Mouse (Mus musculus) ovary, postnatal 14 days (tissue): ENCODE data around the gene Ttc28.
A peak's percentile ranks its signal among the peaks of the same experiment; 100 is the strongest.

Experiments
- DNase-seq: peaks from one replicate; pipeline ENCODE4 v3.0.0; 2022; ENCODE audit warnings: low spot score

Gene Ttc28

GRCm38 (mm10) chr5:111284420-111285175 lies 405.0 kb downstream of the Ttc28 start:
- DNase-seq: no peak

GRCm38 (mm10) chr5:111287571-111287970 lies 408.0 kb downstream of the Ttc28 start:
- DNase-seq: no peak

GRCm38 (mm10) chr5:111288486-111288885 lies 408.9 kb downstream of the Ttc28 start:
- no peak for DNase-seq

GRCm38 (mm10) chr5:111290071-111290470 lies 410.5 kb downstream of the Ttc28 start:
- DNase-seq: no peak

DNA sequence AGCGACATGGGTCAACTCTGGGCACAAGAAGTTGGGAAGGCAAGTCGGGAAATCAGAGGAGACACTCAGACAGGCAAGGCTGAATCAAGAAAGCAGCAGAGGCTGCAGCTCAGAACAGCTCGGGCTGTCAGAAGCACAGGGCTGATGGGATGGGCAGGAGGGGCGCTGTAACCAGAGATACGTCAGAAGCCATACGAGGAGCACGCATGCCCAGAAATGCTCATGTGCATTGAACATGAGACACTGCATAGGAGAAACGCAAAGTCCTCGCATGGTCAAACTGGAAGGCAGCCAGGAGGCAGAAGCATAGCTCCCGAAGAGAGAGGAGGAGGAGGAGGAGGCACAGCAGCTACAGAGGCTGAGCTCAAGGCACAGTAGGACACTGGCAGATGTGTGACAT lies 412.0 kb downstream of the Ttc28 start:
- DNase-seq: no peak

DNA sequence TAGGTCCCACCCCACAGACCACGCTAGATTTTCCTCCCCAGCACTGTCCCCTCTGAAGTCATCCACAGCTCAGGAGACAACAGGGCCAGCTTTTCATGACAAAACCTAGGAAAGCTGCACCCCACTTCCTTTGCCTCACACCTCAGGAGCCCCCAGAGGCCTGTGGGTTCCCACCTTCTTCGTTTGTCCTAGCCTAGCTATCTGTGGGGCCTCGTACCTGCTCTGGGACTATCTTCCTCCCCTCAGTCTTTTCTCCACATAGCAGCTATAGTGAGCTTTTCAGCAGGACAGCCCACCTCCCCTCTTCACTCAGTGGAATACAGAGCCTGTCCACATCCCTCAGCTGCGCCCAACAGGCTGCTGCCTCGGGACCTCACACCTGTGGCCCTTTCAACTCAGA lies 418.2 kb downstream of the Ttc28 start:
- no peak for DNase-seq

GRCm38 (mm10) chr5:111298706-111299105 lies 419.1 kb downstream of the Ttc28 start:
- no peak for DNase-seq

DNA sequence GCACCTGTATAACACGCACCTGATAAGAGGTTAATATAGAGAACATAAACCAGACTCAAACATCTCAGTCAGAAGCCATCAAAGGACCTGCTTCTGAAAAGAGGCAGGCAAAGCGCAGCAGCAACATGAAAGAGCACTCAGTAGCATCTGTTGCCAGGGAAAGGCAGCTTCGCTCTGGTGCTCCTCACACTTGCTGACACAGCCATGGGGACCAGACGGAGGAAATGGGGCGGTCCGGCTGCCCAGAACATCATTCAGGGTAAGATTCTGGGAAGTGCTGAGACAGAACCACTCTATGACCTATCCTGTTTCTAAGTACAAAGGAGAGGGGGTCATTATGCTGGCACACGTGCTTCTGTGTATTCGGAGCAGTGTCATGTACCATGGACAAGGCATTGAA lies 421.2 kb downstream of the Ttc28 start:
- DNase-seq: no peak

DNA sequence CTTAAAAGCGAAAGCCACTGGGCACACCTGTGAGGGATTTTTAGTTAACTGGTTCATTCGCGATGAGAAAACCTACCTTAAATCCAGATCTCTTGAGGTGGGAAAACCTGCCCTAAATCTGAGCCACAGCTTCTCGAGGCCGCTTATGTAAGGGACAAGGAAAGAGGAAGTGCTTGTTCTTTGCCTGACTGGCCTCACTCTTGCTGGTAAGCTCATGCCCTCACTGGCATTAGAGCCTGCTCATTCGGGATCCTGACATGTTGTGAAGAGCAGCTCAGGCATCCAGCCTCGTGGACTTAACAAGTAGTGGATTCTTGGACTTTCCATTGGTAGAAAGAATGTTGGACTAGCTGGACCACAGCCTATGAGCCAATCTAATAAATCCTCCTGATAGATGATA lies 422.1 kb downstream of the Ttc28 start:
- no peak for DNase-seq

- no peak for DNase-seq
These were observed 425.1 kb downstream of the Ttc28 start for GRCm38 (mm10) chr5:111304730-111305129.

- DNase-seq: no peak
These were observed 430.6 kb downstream of the Ttc28 start for GRCm38 (mm10) chr5:111310185-111310584.

- DNase-seq: no peak
These were observed 434.2 kb downstream of the Ttc28 start for GRCm38 (mm10) chr5:111313833-111314232.

DNA sequence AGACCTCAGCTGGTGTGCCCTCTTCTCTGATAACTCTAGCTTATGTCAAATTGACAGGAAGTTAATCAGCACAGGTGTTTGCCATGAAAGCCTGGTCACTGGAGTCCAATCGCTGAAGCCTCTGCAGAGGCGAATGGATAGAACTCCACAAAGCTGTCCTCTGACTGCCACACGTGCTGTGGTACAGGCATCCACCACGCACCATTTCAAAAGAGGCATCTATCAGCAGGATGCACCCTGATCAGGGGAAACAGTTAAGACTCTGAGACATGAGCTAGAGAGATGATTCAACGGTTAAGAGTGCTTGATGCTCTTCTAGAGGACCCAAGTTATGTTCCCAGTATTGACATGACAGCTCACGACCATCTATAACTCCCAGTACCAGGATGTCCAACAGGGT lies 435.5 kb downstream of the Ttc28 start:
- no peak for DNase-seq

DNA sequence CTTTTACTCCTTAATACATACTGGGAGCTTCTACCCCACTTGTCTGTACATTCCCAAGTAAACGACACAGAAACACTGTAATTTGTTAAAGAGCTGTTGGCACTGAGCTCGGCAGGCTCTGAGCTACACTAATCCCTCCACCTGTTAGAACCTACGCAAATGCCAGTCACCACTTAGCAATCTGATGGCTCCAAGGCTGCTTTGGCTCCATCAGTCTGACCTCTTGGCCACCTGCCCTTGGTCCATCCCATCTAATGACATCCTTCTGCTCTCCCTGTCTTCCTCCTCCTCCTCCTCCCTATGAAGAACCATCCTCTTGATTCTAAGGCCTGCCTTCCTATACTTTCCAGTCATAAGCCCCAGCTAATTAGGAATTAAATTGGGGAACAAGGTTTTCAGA lies 437.9 kb downstream of the Ttc28 start:
- DNase-seq: no peak

GRCm38 (mm10) chr5:111318946-111319345 lies 439.3 kb downstream of the Ttc28 start:
- DNase-seq: no peak

GRCm38 (mm10) chr5:111325813-111326212 lies 446.2 kb downstream of the Ttc28 start:
- no peak for DNase-seq

- no peak for DNase-seq
These were observed 447.8 kb downstream of the Ttc28 start for GRCm38 (mm10) chr5:111327420-111327819.

- no peak for DNase-seq
These were observed 450.3 kb downstream of the Ttc28 start for GRCm38 (mm10) chr5:111329782-111330416.

DNA sequence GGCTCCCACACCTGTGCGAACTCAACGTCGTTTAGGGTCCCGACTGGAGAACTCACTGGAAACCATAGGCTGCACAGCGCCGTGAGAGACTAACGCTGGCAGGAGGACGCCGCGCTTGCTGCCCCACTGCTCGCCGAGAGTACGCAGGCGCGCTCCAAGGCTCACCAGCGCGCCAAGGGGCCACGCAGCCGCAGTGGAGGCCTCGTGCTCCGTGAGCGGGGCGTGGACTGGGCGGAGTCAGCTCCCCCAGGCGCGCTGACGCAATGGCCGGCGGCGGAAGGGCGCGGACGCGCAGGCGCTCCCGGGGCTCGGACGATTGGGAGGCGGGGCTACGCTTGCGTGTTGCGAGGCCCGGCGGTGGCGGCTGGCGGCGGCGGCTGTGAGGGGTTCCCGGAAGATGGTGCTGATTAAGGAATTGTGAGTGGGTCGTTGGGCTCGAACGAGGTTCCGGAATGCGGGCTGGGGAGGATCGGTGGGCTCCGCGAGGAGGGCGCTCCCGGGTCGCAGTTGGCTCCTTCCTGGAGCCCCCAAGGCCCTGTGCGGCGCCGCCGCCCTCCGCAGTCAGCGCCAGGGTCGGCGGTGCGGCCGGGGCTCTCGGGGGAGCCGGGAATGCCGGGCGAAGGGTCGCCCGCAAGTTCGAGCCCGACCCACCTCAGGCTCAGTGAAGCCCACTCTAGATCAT lies 451.0 kb downstream of the Ttc28 start, which contains the start of gene Pitpnb:
TSS of gene Pitpnb (plus strand) at position 347 of the 682 bp plus-strand sequence.
- DNase-seq: peak; percentile 99

- no peak for DNase-seq
These were observed 451.5 kb downstream of the Ttc28 start for GRCm38 (mm10) chr5:111331099-111331435.

DNA sequence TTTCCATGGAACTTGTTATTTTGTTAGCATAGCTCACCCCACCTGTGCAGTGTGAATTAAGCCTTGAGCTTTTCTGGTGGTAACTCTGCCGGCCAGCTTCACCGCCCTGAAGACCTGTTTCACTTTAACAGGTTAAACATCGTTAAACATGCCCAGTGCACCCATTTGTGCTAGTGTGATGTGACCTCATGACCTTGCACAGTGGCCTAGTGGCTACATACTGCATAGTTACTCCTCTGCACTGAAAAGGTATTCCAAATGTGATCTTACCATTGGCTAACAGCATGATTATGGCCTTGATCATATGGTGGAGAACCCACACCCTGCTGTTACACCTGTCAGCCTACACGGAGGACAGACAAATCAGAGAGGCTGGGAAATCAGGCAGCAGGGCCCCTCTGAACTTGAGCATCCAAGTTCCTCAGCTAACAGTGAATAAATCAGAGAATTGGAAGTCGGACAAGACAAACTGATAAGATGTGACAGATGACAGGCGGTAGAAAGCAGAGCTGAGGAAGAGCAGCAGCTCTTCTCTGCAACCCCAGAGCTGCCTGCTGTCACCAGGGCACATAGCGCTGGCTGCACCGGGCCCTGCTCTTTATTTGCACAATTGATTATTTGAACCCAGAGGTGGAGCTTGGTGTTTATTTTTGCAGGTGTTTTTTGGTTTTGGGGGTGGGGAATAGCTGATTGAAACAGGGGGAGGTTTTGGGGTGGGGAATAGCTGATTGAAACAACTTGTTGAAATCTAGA lies 456.5 kb downstream of the Ttc28 start:
- no peak for DNase-seq
